Mouse (Mus musculus) liver, embryonic 15.5 days (tissue): ENCODE measurements around the gene Kdm4b. TPM values are rescaled to one million over a fixed set of nuclear protein-coding genes. Genes with fewer than 3 reads are reported as not detected.

Experiments used
- ATAC-seq: fragments of 200-750 bp; cut with Nextera tagmentation; 2 replicates; pipeline ENCODE4 v1.8.0; 2017; ENCODE audit warnings: moderate number of reproducible peaks, mild to moderate bottlenecking, moderate library complexity; ENCODE audit not compliant: insufficient read depth
- H3K27ac ChIP-seq: fragments of 300-500 bp; sonication (generic); replicated peaks from 2 replicates; pipeline ENCODE4 v1.5.1; 2015; ENCODE audit warnings: mild to moderate bottlenecking, inconsistent platforms
- H3K27me3 ChIP-seq: fragments of 300-500 bp; sonication (generic); 2 replicates; pipeline ENCODE4 v1.6.1; 2015; ENCODE audit warnings: mild to moderate bottlenecking, inconsistent platforms
- H3K36me3 ChIP-seq: fragments of 300-500 bp; sonication (generic); replicated peaks from 2 replicates; pipeline ENCODE4 v1.6.1; 2015; ENCODE audit warnings: moderate library complexity, mild to moderate bottlenecking, inconsistent platforms
- H3K4me1 ChIP-seq: fragments of 300-500 bp; sonication (generic); replicated peaks from 2 replicates; pipeline ENCODE4 v1.6.1; 2015; ENCODE audit warnings: inconsistent platforms
- H3K4me2 ChIP-seq: fragments of 300-500 bp; sonication (generic); 2 replicates; pipeline ENCODE4 v1.6.1; 2015; ENCODE audit warnings: moderate library complexity, mild to moderate bottlenecking, inconsistent platforms
- H3K4me3 ChIP-seq: fragments of 300-500 bp; sonication (generic); replicated peaks from 2 replicates; pipeline ENCODE4 v1.5.1; 2015; ENCODE audit warnings: mild to moderate bottlenecking, inconsistent platforms
- H3K9ac ChIP-seq: fragments of 300-500 bp; sonication (generic); 2 replicates; pipeline ENCODE4 v1.6.1; 2015; ENCODE audit warnings: moderate library complexity, mild to moderate bottlenecking, inconsistent platforms
- H3K9me3 ChIP-seq: fragments of 300-500 bp; sonication (generic); replicated peaks from 2 replicates; pipeline ENCODE4 v1.6.1; 2016; ENCODE audit warnings: inconsistent platforms
- WGBS: fragments of 180-500 bp; shearing (Covaris S2); methylation state at CpG from one replicate; pipeline ENCODE4 v1.1.7; 2015; ENCODE audit warnings: mixed read lengths; ENCODE audit not compliant: insufficient replicate concordance; 5-methylcytosine and 5-hydroxymethylcytosine counted together
- polyA plus RNA-seq: library from polyadenylated mRNA; unstranded; fragments of >200 nt; fragmentation: Nextera tagmentation; extraction: Ambion mirVana; gene quantifications from 2 replicates; pipeline ENCODE4 v1.2.1, GENCODE M21; 2015

Kdm4b gene
- polyA plus RNA-seq, 1 experiment from 2014 or later = 7.0 TPM

DNA sequence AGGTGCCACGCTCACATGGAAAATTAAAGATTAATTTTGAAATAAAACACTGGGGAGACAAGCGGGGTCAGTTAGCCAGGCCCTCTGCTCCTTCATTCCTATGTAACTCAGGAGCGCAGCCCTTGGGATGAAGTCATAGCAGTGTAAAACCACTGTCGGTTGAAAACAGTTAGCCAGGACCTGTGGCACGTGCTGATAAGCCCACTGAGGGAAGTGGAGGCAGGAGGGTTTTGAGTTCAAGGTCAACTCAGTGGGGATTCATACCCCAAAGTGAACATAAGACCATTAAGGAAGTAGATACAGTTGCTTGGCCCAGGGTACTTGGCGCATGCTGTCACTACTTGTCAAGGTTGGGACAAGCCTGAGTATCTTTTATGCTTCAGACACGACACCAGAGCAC, 85.6 kb downstream of the Kdm4b start:
- no peak overlapping the region for H3K4me3 ChIP-seq
- no peaks in the 10 kb centered on the region for H3K27me3 ChIP-seq
- no peak overlapping the region for H3K9ac ChIP-seq
- no peak overlapping the region for H3K27ac ChIP-seq
- peaks cover 5% of the 10 kb centered on the region for H3K36me3 ChIP-seq
- peaks cover 22% of the 10 kb centered on the region for H3K4me1 ChIP-seq
- ATAC-seq = no peak
- H3K9me3 ChIP-seq = no peaks in the 10 kb centered on the region
- H3K4me2 ChIP-seq = no peak overlapping the region
- WGBS = 45% methylated on average over 7 of the region's 7 CpGs

DNA sequence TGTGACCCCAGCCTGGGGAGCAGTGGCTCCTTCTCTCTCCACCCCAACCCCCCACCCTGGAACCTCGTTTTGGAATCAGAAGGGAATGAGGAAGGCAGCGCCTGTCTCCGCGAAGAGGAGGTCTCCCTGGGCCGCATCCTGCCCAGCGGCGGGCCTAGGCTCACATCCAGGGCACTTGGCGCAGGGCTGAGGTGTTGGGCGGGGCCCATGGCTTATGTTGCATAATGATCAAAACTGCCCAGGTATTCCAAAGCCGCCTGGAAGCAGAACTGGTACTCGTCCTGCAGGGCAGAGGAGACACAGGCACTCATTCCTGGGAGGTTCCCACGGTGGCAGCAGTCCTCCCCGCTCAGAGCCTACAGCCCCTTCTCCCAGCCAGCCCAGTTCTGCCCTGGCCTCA, 87.3 kb downstream of the Kdm4b start:
- no peak overlapping the region for H3K4me3 ChIP-seq
- 74% methylated on average over 13 of the region's 13 CpGs for WGBS
- peaks cover 9% of the 10 kb centered on the region; the same call in 1 of the 2 replicates for H3K4me1 ChIP-seq
- H3K27ac ChIP-seq = no peak overlapping the region
- H3K4me2 ChIP-seq = no peak overlapping the region
- H3K9me3 ChIP-seq = no peaks in the 10 kb centered on the region
- H3K36me3 ChIP-seq = peaks cover 11% of the 10 kb centered on the region
- no peak overlapping the region for H3K9ac ChIP-seq
- no peak for ATAC-seq
- H3K27me3 ChIP-seq = no peaks in the 10 kb centered on the region

DNA sequence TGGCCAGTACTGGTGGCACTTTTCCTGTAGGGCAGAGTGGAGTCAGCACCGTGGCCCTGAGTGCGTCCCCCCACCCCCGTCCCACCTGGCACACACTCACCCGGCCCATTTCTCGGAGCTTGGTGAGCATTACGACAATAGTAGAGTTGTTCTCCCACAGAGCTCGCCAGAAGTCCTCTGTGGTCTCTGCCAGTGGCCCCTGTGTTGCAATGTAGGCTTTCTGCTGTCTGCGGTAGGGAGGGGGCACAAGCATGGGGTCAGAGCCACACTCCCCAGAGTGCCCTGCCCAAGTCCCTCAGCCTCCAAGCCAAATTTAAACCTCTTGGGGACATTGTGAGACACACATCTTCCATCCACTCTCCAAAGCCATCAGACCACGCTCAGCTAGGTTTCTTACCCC, 88.9 kb downstream of the Kdm4b start:
- H3K27me3 ChIP-seq = no peaks in the 10 kb centered on the region
- ATAC-seq = no peak
- no peak overlapping the region for H3K9ac ChIP-seq
- peaks cover 18% of the 10 kb centered on the region for H3K36me3 ChIP-seq
- no peak overlapping the region for H3K4me3 ChIP-seq
- H3K27ac ChIP-seq = no peak overlapping the region
- 82% methylated on average over 9 of the region's 9 CpGs for WGBS
- H3K4me2 ChIP-seq = no peak overlapping the region
- H3K9me3 ChIP-seq = no peaks in the 10 kb centered on the region
- peaks cover 3% of the 10 kb centered on the region; the same call in 1 of the 2 replicates for H3K4me1 ChIP-seq

DNA sequence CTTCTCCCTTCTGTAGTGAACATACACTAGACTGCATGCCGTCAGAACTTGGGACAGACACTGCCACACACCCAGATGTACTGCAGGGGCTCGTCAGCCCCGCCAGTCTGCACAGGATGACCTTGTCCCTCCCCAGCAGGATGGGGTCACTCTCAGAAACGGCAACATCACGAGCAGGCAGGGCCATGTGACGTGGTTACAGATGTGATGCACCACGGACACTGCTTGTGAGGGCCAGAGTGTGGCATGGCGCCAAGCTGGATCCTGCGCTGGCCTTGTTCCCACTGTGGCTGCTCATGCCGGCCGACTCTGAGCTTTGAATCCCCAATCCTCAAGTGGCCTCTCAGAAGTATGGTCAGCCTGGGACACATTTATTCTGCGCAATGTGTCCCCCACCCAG, 92.4 kb downstream of the Kdm4b start:
- Histone ChIP-seq H3K4me1 (no peaks in the 10 kb centered on the region), H3K4me2 (no peak overlapping the region), H3K27ac (no peak overlapping the region), H3K9ac (no peak overlapping the region), H3K9me3 (no peaks in the 10 kb centered on the region), H3K4me3 (no peak overlapping the region), H3K27me3 (no peaks in the 10 kb centered on the region), H3K36me3 (peaks cover 18% of the 10 kb centered on the region)
- WGBS = 72% methylated on average over 12 of the region's 12 CpGs
- no peak for ATAC-seq

DNA sequence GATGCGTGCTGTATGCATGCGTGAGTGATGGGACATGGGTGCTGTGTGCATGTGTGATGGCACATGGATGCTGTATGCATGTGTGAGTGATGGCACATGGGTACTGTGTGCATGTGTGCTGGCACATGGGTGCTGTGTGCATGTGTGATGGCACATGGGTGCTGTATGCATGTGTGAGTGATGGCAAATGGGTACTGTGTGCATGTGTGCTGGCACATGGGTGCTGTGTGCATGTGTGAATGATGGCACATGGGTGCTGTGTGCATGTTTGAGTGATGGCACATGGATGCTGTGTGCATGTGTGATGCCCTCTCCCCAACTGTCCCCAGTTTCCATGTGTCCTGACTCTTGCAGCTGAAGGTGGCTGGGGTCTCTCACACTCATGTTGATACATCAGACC, 94.2 kb downstream of the Kdm4b start:
- Histone ChIP-seq H3K4me1 (peaks cover 3% of the 10 kb centered on the region; the same call in 1 of the 2 replicates), H3K4me3 (no peak overlapping the region), H3K27ac (no peak overlapping the region), H3K4me2 (no peak overlapping the region), H3K9ac (no peak overlapping the region), H3K36me3 (peaks cover 16% of the 10 kb centered on the region), H3K9me3 (no peaks in the 10 kb centered on the region), H3K27me3 (peaks cover 10% of the 10 kb centered on the region)
- 85% methylated on average over 2 of the region's 2 CpGs for WGBS
- ATAC-seq = no peak

DNA sequence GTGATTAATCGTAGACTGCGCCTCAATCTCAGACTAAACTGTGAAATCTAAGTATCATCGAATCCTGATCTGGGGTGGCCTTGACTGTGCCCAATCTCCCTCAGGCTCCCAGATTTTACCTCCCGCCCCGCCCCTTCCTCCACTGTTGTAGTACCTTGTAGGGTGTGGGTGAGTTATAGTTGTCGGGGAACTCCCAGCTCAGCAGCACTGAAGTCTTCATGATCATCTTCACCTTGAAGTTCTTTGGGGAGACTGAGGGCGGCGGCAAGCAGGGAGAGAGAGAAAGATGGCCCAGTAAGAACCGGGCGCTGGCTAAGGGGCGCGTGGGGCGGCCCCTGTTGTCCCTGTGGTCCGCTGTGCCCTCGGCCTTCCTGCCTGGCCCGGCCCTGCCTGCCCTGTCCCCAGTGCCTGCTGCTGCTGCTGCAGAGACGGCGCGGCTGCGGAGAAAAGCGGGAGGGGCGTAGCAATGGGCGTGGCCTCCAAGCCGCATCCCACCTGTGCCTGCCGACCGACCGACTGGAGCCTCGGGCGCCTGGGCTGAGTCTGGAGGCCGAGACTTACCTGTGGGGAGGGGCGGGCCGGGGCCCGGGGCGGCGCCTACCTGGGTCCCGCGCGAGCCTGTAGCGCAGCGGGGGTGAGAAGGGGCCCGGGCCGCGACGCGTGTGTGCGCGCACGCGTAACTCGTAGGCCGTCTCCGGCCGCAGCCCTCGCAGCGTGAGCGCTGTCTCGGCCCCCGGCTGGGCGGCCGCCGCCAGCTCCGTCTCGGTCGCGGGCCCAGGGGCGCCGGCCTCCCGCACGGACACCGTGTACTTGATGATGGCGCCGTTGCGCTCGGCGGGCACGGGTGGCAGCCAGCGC, 99.1 kb downstream of the Kdm4b start:
- peak; percentile 41 for ATAC-seq
- Histone ChIP-seq H3K9ac (peak overlapping the region; percentile 21; the same call in 1 of the 2 replicates), H3K4me2 (peak overlapping the region; percentile 85), H3K4me3 (peak overlapping the region; percentile 51), H3K9me3 (no peaks in the 10 kb centered on the region), H3K36me3 (no peaks in the 10 kb centered on the region), H3K27me3 (peaks cover 32% of the 10 kb centered on the region), H3K27ac (no peak overlapping the region), H3K4me1 (peaks cover 15% of the 10 kb centered on the region)
- WGBS = 10% methylated on average over 77 of the region's 77 CpGs

DNA sequence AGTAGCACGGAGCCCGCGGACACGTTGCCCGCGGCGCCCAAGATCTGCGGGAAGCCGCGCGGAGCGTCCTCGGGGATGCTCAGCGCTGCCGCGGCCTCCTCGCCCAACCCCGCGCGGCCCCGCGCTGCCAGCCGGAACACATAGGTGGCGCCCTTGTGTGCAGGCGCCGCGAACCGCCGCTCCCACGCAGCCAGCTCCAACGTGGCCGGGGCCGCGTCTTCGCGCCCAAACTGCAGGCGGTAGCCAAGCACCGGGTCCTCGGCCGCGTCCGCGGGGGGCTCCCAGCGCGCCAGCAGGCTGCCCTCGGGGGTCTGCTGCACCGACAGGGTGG, 99.7 kb downstream of the Kdm4b start:
- Histone ChIP-seq H3K36me3 (no peaks in the 10 kb centered on the region), H3K27ac (no peak overlapping the region), H3K4me1 (peaks cover 15% of the 10 kb centered on the region), H3K4me2 (peak overlapping the region; percentile 85), H3K4me3 (peak overlapping the region; percentile 51), H3K27me3 (peaks cover 32% of the 10 kb centered on the region), H3K9me3 (no peaks in the 10 kb centered on the region), H3K9ac (peak overlapping the region; percentile 21; the same call in 1 of the 2 replicates)
- WGBS = 0% methylated on average over 47 of the region's 47 CpGs
- ATAC-seq = peak; percentile 64

DNA sequence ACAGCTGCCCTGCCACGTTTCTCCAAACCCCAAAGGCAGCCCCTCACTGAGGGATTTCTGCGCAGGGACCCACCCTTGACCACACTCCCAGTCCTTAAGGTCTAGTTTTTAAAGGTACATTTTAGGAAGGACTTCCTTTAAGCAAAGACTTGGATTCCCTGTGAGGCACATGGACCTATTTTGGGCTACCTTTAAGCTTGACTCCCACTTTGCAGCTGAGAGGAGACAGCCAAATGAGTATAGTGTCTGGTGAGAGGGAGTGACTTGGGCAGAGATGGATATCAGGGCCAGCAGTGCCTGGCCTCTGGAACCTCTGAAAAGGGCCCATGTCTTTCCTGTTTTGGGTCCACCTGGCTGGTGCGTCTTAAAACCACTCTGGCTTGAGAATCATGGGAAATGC, 100.1 kb downstream of the Kdm4b start:
- Histone ChIP-seq H3K36me3 (no peaks in the 10 kb centered on the region), H3K4me2 (peak overlapping the region; percentile 85), H3K9me3 (no peaks in the 10 kb centered on the region), H3K9ac (peak overlapping the region; percentile 18; the same call in 1 of the 2 replicates), H3K4me1 (peaks cover 15% of the 10 kb centered on the region), H3K27ac (no peak overlapping the region), H3K4me3 (peak overlapping the region; percentile 51), H3K27me3 (peaks cover 32% of the 10 kb centered on the region)
- no peak for ATAC-seq
- WGBS = 22% methylated on average over 3 of the region's 3 CpGs

DNA sequence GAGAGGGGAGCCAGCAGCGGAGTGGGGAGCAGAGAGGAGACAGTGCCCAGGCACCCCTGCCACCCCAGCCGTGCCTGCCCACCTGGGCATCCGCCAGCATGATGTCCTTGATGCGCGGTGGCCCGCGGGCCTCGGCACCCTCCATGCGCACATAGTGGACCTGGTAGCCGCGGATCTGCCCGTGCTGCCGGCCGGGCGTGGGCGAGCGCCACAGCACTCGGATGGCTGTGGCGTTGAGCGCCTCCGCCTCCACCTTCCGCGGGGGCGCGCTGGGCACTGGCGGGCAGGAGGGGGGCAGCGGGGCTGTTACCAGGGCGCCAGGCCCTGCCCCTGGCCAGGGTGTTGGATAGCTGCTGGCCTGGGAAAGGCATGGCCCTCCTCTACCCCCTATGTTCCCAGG, 102.0 kb downstream of the Kdm4b start:
- peaks cover 32% of the 10 kb centered on the region for H3K27me3 ChIP-seq
- WGBS = 77% methylated on average over 28 of the region's 28 CpGs
- peaks cover 15% of the 10 kb centered on the region for H3K4me1 ChIP-seq
- no peak overlapping the region for H3K4me3 ChIP-seq
- no peaks in the 10 kb centered on the region for H3K36me3 ChIP-seq
- H3K4me2 ChIP-seq = no peak overlapping the region
- no peaks in the 10 kb centered on the region for H3K9me3 ChIP-seq
- H3K27ac ChIP-seq = no peak overlapping the region
- ATAC-seq = no peak
- H3K9ac ChIP-seq = no peak overlapping the region

DNA sequence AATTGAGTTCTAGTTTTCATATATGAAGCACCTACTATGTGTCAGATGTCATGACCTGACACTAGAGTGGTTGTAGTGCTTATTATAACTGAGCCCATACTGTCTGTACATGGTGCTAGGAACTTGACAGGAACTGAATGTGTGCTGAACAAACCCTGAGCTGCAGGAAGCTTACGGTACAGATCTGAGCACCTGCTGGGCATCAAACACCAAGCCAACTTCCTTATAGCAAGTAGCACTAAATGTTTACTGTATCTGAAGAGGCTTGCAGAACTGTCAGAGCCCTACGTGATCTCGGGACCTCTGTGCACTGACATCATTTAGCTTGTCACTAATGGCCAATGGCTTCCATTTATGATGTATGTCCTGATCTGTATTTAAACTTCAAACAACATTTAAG, 105.7 kb downstream of the Kdm4b start:
- no peak for ATAC-seq
- H3K27me3 ChIP-seq = peaks cover 7% of the 10 kb centered on the region
- H3K27ac ChIP-seq = no peak overlapping the region
- no peaks in the 10 kb centered on the region for H3K4me1 ChIP-seq
- H3K36me3 ChIP-seq = no peaks in the 10 kb centered on the region
- H3K4me3 ChIP-seq = no peak overlapping the region
- 63% methylated on average over 3 of the region's 3 CpGs for WGBS
- H3K9me3 ChIP-seq = no peaks in the 10 kb centered on the region
- no peak overlapping the region for H3K4me2 ChIP-seq
- H3K9ac ChIP-seq = no peak overlapping the region

DNA sequence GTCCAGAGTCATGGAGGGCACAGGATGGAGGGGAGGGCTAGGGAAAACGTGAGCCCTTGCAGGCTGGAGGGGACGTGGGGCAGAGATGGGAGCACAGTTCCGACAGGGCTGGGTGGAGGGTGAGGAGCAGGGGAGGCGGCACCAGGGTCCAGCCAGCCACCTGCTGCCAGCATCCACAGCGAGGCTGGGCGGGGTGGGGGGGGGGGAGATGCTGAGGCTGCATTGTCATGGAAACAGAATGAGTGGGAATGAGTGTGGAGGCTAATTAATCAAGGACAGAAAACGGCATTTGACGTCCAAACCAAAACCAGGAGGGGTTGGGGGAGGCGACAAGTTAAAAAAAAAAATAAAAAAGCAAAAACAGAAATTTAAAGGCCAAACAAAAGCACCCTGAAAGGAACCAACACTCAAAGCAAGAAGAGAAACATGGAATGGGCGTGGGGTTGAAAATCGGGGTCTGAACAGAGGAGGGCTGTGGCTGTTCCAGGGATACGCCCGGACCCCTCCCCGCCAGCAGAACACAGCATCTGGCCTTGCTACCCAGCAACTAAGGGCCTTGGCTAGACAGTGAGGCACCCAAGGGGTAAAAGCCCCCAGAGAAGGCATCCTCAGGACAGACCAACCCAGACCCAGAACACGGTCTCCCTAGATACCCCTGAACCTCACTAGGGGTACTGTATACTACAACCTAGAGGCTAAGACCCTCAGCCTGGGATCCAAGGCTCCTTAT, 114.0 kb downstream of the Kdm4b start:
- peaks cover 12% of the 10 kb centered on the region; the same call in 1 of the 2 replicates for H3K4me1 ChIP-seq
- no peak for ATAC-seq
- H3K4me2 ChIP-seq = no peak overlapping the region
- peaks cover 8% of the 10 kb centered on the region; the same call in 1 of the 2 replicates for H3K36me3 ChIP-seq
- no peaks in the 10 kb centered on the region for H3K27me3 ChIP-seq
- H3K27ac ChIP-seq = no peak overlapping the region
- no peaks in the 10 kb centered on the region for H3K9me3 ChIP-seq
- no peak overlapping the region for H3K4me3 ChIP-seq
- WGBS = 67% methylated on average over 15 of the region's 15 CpGs
- H3K9ac ChIP-seq = no peak overlapping the region
